Mouse (Mus musculus) neural tube, embryonic 11.5 days (tissue): Measurements from ENCODE around the gene Fam172a. TPM values are rescaled to one million over a fixed set of nuclear protein-coding genes. Genes with fewer than 3 reads are reported as not detected.

Source experiments
- ATAC-seq: fragments of 200-750 bp; cut with Nextera tagmentation; 2 replicates; pipeline ENCODE4 v1.8.0; 2017; ENCODE audit warnings: moderate number of reproducible peaks, mild to moderate bottlenecking, moderate TSS enrichment, moderate library complexity; ENCODE audit not compliant: insufficient read depth, low FRiP score, low TSS enrichment
- DNase-seq: peaks from one replicate; pipeline ENCODE4 v3.0.0-alpha.2; 2015; ENCODE audit warnings: low spot score
- H3K27ac ChIP-seq: fragments of 300-500 bp; sonication (generic); 2 replicates; pipeline ENCODE4 v1.5.1; 2014; ENCODE audit warnings: low read depth, mild to moderate bottlenecking, low read length
- H3K27me3 ChIP-seq: fragments of 300-500 bp; sonication (generic); 2 replicates; pipeline ENCODE4 v1.6.1; 2014; ENCODE audit warnings: mild to moderate bottlenecking, low read length, mixed read lengths; ENCODE audit not compliant: control insufficient read depth, insufficient read depth
- H3K36me3 ChIP-seq: fragments of 300-500 bp; sonication (generic); 2 replicates; pipeline ENCODE4 v1.6.1; 2014; ENCODE audit warnings: mild to moderate bottlenecking, low read length, moderate library complexity, mixed read lengths; ENCODE audit not compliant: control insufficient read depth, insufficient read depth
- H3K4me1 ChIP-seq: fragments of 300-500 bp; sonication (generic); 2 replicates; pipeline ENCODE4 v1.6.1; 2014; ENCODE audit warnings: low read length, mixed read lengths; ENCODE audit not compliant: control insufficient read depth, insufficient read depth
- H3K4me2 ChIP-seq: fragments of 300-500 bp; sonication (generic); 2 replicates; pipeline ENCODE4 v1.6.1; 2014; ENCODE audit warnings: low read depth, mild to moderate bottlenecking, moderate library complexity
- H3K4me3 ChIP-seq: fragments of 300-500 bp; sonication (generic); 2 replicates; pipeline ENCODE4 v1.5.1; 2014; ENCODE audit warnings: low read depth, low read length
- H3K9ac ChIP-seq: fragments of 300-500 bp; sonication (generic); 2 replicates; pipeline ENCODE4 v1.6.1; 2014; ENCODE audit warnings: mild to moderate bottlenecking, low read length
- H3K9me3 ChIP-seq: fragments of 300-500 bp; sonication (generic); 2 replicates; pipeline ENCODE4 v1.6.1; 2016; ENCODE audit warnings: low read length; ENCODE audit not compliant: control insufficient read depth
- WGBS: fragments of 180-500 bp; shearing (Covaris S2); extraction: QIAGEN DNeasy Blood & Tissue Kit; methylation state at CpG from one replicate; pipeline ENCODE4 v1.1.7; 2014; 5-methylcytosine and 5-hydroxymethylcytosine counted together
- polyA plus RNA-seq: library from polyadenylated mRNA; unstranded; fragments of >200 nt; fragmentation: Nextera tagmentation; extraction: Ambion mirVana; gene quantifications from 2 replicates; pipeline ENCODE4 v1.2.1, GENCODE M21; 2014

The Fam172a gene
- polyA plus RNA-seq, 1 experiment from 2014 or later = 38.4 TPM

- no peaks in the 10 kb centered on the region for H3K27me3 ChIP-seq
- H3K27ac ChIP-seq = peak overlapping the region; percentile 88
- peak overlapping the region; percentile 99 for H3K4me2 ChIP-seq
- DNase-seq = peak; percentile 70
- peak overlapping the region; percentile 96 for H3K9ac ChIP-seq
- H3K4me3 ChIP-seq = peak overlapping the region; percentile 98
- WGBS = under 1% methylated on average over 64 of the region's 64 CpGs
- ATAC-seq = peak; percentile 18; the same call in 1 of the 2 replicates
- peaks cover 5% of the 10 kb centered on the region; the same call in 1 of the 2 replicates for H3K36me3 ChIP-seq
- H3K4me1 ChIP-seq = peaks cover 32% of the 10 kb centered on the region
- no peaks in the 10 kb centered on the region for H3K9me3 ChIP-seq
Observed at GRCm38 (mm10) chr13:78194850-78195600, 493.2 kb downstream of the Fam172a start.

DNA sequence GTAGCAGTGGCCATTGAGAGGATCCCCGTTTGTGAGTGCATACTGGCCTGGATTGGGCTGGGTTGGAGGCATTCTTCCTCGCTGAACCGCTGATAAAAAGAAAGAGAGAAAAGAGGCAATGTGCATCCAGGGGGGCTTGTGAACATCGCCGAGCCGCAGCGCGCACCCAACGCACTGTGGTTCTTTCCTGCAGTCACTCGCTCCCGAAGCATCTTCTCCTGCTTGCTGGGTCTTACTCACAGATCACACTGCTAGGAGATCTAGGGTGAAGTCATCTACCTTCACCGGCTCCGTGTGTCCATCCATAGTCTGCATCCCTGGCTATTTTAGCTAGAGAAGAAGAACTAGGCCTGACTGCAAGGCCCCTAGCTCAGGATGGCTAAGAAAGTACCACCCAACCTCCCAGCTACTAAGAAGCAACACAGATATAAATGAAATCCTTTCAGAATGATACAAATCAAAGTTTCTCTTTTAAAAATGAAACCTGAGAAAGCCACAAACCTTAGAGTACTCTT is 493.8 kb downstream of the Fam172a start:
- peak overlapping the region; percentile 99 for H3K4me2 ChIP-seq
- no peaks in the 10 kb centered on the region for H3K27me3 ChIP-seq
- WGBS = under 1% methylated on average over 13 of the region's 13 CpGs
- no peaks in the 10 kb centered on the region for H3K9me3 ChIP-seq
- H3K36me3 ChIP-seq = peaks cover 5% of the 10 kb centered on the region; the same call in 1 of the 2 replicates
- DNase-seq (no peak), ATAC-seq (no peak)
- peak overlapping the region; percentile 96 for H3K9ac ChIP-seq
- peaks cover 25% of the 10 kb centered on the region for H3K4me1 ChIP-seq
- peak overlapping the region; percentile 98 for H3K4me3 ChIP-seq
- H3K27ac ChIP-seq = peak overlapping the region; percentile 88

DNA sequence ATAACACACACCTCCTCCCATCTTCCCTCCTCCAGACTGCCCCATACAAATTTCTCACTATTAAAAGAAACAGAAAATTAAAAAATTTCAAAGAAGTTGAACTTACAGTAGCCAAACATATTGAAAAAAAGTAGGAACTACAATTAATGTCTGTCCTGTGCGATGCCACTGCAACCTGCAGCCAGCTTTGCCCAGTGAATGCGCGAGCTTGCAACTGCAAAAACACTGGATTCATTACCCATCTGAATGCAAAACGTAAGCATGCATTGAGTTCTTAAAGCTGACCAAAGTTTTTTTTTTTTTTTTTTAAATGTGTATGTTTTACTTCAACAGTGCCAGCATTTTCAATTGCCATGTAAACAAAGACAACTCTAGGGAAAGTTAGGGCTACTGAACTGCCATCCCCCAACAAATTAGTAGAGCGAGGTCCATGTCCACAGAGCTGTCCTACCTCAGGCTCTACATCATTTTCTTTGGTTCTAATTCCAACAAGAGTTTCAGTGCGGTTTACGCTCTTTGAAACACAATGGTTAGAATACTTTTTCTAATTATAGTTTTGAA is 494.5 kb downstream of the Fam172a start:
- no peaks in the 10 kb centered on the region for H3K9me3 ChIP-seq
- 5% methylated on average over 7 of the region's 7 CpGs for WGBS
- peak; percentile 34 for DNase-seq
- H3K4me1 ChIP-seq = peaks cover 21% of the 10 kb centered on the region
- H3K4me2 ChIP-seq = peak overlapping the region; percentile 99
- peak overlapping the region; percentile 96 for H3K9ac ChIP-seq
- peaks cover 5% of the 10 kb centered on the region; the same call in 1 of the 2 replicates for H3K36me3 ChIP-seq
- peak overlapping the region; percentile 98 for H3K4me3 ChIP-seq
- H3K27me3 ChIP-seq = no peaks in the 10 kb centered on the region
- peak overlapping the region; percentile 88 for H3K27ac ChIP-seq
- no peak for ATAC-seq

- H3K27ac ChIP-seq = peak overlapping the region; percentile 100
- H3K36me3 ChIP-seq = peaks cover 5% of the 10 kb centered on the region; the same call in 1 of the 2 replicates
- H3K9me3 ChIP-seq = no peaks in the 10 kb centered on the region
- peaks cover 14% of the 10 kb centered on the region for H3K4me1 ChIP-seq
- ATAC-seq (peak; percentile 28), DNase-seq (peak; percentile 79)
- WGBS = under 1% methylated on average over 9 of the region's 9 CpGs
- H3K4me3 ChIP-seq = peak overlapping the region; percentile 98
- H3K4me2 ChIP-seq = peak overlapping the region; percentile 41
- no peaks in the 10 kb centered on the region for H3K27me3 ChIP-seq
- peak overlapping the region; percentile 99 for H3K9ac ChIP-seq
Observed at GRCm38 (mm10) chr13:78197286-78197818, 495.5 kb downstream of the Fam172a start.

- ATAC-seq = no peak
- under 1% methylated on average over 32 of the region's 33 CpGs for WGBS
Observed at GRCm38 (mm10) chr13:78197819-78198390, 496.1 kb downstream of the Fam172a start.

GRCm38 (mm10) chr13:78198391-78198870 is 496.6 kb downstream of the Fam172a start:
- peaks cover 4% of the 10 kb centered on the region; the same call in 1 of the 2 replicates for H3K4me1 ChIP-seq
- no peak for ATAC-seq
- H3K4me2 ChIP-seq = peak overlapping the region; percentile 41
- no peaks in the 10 kb centered on the region for H3K27me3 ChIP-seq
- peaks cover 5% of the 10 kb centered on the region; the same call in 1 of the 2 replicates for H3K36me3 ChIP-seq
- H3K27ac ChIP-seq = peak overlapping the region; percentile 100
- H3K9ac ChIP-seq = peak overlapping the region; percentile 99
- WGBS = 0% methylated on average over 27 of the region's 63 CpGs
- peak; percentile 61 for DNase-seq
- peak overlapping the region; percentile 98 for H3K4me3 ChIP-seq
- H3K9me3 ChIP-seq = no peaks in the 10 kb centered on the region

More at GRCm38 (mm10) chr13:78197819-78198390, 496.1 kb downstream of the Fam172a start:
- H3K4me2 ChIP-seq = peak overlapping the region; percentile 41
- peak overlapping the region; percentile 98 for H3K4me3 ChIP-seq
- peak overlapping the region; percentile 100 for H3K27ac ChIP-seq
- peak; percentile 69 for DNase-seq
- peak overlapping the region; percentile 99 for H3K9ac ChIP-seq
- no peaks in the 10 kb centered on the region for H3K27me3 ChIP-seq
- H3K36me3 ChIP-seq = peaks cover 5% of the 10 kb centered on the region; the same call in 1 of the 2 replicates
- peaks cover 9% of the 10 kb centered on the region for H3K4me1 ChIP-seq
- no peaks in the 10 kb centered on the region for H3K9me3 ChIP-seq

DNA sequence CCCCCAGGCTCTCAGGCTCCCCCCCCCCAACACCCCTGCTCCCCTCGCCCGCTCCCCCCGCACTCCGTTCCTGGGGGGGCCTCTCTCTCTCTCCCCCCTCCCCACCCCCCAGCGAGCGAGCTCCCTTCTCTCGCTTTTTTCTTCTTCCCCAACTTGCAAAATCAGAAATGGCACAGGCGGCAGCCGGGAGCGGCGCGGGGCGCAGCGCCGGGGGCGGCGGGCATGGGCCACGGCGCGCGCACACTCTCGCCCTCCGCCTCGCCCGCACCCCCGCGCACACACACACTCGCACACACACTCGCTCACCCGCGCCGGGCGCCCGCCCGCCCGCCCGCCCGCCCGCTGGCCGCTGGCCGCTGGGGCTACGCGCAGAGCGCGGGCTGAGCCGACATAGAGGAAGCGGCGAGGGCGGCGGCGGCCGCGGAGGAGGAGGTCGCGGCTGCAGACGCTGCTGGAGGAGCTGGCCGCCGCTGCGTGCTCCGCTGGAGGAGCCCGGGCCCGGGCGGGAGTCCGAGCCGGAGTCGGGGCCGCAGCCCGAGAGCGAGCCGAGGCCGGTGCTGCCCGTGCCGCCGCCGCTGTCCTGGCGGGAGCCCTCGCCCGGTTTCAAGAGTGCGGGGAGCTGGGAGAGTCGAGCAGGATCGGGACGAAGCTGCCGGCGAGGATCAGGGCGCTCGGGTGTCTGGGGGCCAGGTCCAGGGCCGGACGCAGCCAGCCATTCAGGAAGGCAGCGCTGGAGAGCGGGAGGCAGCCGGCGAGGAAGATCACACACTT is 497.2 kb downstream of the Fam172a start:
- peak overlapping the region; percentile 98 for H3K4me3 ChIP-seq
- peak overlapping the region; percentile 99 for H3K9ac ChIP-seq
- no peaks in the 10 kb centered on the region for H3K27me3 ChIP-seq
- peak overlapping the region; percentile 41 for H3K4me2 ChIP-seq
- DNase-seq = peak; percentile 69
- WGBS = under 1% methylated on average over 43 of the region's 92 CpGs
- H3K36me3 ChIP-seq = peaks cover 5% of the 10 kb centered on the region; the same call in 1 of the 2 replicates
- peak overlapping the region; percentile 100 for H3K27ac ChIP-seq
- H3K9me3 ChIP-seq = no peaks in the 10 kb centered on the region
- ATAC-seq = no peak
- H3K4me1 ChIP-seq = peaks cover 4% of the 10 kb centered on the region; the same call in 1 of the 2 replicates
